Mouse (Mus musculus): ENCODE data around the gene Zg16.
"Not testable (repeated sequence)": the region's sequence is repeated elsewhere in the genome, so short reads cannot be mapped to it uniquely, and the experiment has no call there.

Gene Zg16

DNA sequence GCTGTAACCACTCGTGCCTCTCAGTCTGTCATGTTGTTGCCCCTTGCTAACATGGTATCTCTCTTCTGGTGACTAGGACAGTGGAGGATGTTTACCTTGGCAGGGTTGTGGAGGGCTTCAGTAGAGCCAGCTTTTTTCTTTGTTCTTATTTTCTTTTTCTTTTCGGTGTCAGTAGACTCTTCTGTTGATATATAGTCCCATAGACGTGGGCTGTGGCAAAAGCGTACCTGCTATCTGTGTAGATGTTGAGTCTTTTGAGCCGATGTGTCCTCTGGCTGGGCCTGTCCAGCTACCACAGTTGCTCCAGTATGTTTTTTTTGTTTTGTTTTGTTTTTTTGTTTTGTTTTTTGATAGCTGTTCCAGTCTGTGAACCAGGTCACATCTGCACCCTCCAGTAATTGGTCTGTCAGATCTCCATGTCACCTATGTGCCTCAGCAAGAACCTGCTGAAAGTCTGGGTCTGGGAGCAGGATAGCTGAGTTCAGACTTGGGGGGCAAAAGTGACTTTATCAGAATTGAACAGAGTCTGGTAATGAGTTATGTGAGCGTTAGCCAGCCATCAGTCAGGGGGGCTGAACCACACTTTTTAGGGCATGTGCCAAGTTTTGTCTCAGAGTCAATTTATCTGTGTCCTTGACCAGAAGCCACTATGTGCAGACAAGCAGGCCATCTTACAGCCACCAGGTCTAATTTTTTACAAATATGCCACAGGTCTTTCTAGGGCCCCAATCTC lies at the start of gene Zg16:
Zg16 (minus strand) TSS at position 51 of the 733 bp plus-strand sequence.
- DNase-seq, result not testable (repeated sequence)

DNA sequence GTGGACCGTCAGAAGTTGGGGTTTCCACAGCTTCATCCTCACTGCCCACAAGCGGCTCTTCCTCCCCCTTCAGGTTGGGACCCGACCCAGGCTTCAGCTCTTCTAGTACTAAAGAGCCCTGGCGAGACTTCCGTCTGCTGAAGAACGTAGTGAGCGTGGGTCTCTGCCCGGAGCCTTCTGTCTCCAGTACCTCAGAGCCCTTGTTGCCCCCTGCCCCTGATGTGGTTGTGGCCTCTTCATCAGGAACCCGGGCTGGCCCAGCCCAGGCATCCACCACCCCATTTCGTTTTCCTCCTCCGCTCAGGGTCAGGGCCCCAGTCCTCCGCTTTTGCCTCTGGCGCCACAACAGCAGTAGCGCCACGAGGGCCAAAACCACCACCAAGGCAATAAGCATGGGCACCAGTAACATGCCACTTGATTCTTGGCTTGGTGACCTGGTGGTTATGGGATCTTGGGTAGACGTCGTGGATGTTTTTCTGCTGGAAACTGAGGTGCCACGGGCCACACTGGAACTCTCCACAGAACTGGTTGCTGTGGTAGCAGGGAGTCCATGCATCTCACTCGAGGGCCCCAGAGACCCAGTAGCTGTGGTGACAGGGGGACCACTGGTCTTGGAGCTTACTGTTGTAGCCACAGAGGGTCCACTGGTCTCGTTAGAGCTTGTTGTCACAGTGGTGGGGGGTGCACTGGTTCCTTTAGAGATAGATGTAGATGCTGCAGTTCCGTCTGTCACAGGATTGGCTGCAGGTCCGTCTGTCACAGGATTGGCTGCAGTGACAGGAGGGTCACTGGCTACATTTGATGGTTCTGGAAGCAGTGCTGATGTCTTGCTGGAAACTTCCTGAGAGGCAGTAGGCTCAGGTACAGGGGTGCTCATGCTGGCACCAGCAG lies 49.3 kb upstream of the Zg16 start:
- DNase-seq, result no peak

DNA sequence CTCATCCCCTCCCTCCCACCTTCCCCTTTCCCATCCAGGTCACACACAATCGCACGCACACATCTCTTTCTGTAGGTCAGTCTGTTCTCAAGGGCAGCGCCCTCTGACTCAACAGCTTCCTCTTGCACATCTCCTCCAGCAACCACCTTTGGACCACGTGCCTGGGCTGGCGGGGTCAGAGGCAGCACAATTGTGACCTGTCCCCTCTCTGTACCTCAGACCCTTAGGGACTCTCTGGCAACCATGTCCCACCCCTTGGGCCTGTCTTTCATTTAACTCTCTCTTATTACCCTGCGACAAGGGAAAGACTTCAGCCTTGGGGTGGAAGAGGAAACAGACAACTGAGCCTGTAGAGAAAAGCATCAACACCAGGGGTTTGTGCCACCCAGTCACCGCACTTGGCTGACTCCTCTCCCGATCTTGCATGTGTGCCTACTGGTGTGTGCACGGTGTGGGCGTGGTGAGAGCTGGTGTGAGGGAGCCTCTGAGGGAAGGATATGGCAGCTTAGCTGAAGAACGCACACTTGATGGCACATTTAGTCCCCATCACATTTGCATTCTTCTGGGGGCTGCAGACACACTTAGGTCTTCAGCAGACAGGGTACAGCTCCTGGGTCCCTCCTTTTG lies 47.8 kb upstream of the Zg16 start:
- no peak for DNase-seq

DNA sequence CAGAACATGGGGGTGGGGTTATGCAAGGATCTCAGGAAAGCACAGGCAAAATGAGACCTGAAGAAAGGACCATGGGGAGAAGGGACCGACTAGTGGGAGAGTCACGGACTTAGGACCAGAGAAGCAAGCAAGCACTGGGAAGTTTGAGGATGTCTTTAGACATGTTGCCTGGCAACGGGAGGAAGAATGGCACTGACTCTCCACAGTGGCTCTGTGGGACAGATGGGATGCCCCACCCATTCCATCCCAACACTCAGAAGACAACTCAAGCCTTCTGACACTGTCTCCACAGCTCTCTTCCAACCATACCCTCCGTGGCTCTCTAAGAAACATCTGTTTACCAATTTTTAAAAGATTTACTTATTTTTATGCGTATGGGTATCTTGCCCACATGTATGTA lies 46.0 kb upstream of the Zg16 start:
- no peak for DNase-seq

DNA sequence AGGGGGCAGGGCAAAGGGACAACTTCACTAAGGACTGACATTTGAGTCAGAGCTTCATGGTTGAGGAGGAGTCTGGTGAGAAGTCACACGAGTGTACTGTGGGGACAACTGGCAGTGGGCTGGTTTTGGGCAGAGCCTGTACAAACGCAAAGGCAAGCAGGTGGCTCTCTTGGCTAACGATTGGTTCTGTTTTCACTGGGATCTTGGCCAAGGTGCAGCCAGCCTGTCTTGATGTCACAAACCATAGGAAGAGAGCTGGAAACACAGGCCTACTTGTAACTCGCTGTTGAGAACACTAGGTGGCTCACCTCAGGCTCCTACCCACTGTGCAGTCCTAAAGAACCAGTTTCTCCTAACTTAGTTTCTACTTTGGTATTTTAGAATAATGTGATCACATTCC lies 42.5 kb upstream of the Zg16 start:
- peak; percentile 34 for DNase-seq

DNA sequence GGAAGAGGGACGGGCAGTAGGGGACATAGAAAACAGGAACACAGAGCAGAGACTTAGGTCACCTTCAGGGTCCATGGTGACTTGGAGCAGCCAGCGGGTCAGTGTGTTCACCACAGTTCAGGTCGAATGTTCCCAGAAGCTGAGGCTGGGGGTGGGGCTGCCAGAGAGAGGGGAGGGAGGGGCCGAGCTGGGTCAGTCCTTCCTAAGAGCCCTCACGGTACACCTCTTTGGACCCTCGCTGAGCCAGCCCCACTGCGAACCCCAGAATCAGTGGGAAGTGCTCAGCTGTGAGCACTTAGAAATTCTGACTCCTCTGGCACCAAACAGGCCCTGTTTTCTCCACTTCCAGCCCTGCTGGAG lies 34.8 kb upstream of the Zg16 start, which contains the start of gene Qprt:
Qprt (minus strand) TSS at position 316 of the 360 bp plus-strand sequence.
- no peak for DNase-seq

DNA sequence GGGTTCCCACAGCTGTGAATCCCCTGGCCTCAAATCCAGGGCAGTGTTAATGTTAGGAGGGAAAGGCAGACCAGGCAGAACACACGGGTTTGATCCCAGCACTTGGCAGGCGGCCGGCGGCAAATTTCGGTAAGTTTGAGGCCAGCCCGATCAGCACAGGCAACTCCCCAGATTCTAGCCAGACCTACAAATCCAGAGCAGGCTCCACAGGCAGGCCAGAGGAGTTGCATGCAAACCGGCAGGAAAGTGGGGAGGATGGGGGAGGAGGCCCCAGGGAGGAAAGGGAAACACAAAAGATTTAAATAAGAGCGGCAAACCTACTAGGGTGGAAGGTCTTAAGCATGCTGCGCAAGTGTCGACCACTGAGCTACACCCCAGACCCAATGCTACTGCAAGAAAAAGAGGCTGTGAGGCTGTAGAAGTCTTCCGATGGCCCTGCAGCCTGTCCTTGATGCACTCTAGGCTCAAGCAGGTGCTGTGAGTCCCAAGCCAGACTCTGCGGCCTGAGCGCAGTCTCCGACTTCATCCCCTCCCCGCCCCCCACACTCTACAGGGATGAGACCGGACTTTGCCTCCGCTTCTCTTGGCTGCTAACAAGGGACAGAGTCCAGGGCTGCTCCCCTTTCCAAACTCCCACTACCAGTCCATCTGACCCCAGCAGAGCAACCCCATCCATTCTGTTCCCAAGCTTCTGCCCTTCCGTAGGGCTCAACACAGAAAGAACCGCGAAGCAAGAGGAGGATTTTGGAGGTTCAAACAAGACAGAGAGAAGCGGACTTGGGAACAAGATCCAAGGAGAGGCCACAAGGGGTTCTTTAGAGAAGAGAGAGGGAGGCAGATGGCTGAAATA lies 34.2 kb upstream of the Zg16 start:
- no peak for DNase-seq

DNA sequence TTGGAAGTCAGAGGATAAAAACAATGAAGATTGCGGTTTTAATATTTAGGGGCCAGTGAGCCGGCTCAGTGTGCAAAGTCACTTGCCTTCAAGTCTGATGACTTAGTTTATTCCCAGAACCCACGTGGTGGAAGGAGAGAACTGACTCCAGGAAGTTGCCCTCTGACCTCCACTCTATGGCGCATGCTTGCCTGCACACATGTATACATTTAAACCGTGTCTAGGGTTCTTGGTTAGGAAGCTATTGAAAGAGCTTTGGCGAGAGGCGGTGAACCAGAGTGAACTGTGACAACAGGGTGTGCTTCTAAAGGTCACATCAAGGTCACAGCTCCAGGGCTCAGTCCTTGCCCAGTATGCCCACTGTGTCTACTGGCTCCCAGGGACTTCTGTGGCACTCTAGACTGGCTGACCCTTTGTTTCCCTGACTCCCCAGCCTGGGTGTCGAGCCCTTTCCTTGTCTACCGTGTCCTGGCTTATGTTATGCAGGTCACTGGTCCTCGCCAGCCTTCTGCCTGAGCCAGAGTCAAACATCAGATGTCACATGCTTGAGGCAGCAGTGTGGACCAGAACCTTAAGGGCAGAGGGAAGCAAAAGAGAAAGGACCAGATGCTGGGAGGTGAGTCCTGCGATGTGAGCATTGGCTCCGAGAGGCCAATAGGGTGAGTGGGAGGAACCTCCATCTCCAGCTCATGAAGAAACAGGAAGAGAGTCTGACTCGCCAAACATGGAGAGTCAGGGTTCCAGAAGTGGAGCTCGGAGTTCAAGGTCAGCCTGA lies 31.7 kb upstream of the Zg16 start:
- no peak for DNase-seq

DNA sequence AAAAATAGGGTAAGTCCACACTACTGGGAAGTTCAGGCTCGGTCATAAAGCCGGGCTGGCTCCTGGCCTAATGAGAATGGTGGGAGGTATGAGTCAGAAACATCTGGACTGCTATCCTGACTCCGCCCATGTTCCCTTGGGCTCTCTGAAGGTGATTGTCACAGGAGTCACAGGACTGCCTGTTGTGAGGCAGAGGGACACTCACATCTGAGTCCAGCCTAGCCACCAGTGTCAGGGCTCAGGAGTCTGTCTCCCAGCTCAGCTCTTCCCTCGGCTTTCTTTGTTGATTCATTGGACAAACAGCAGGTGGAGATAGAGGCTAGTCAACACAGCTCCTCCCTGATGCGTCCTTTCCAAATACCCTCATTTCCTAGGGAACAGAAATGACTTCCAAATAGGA lies 30.8 kb upstream of the Zg16 start:
- DNase-seq, result no peak

DNA sequence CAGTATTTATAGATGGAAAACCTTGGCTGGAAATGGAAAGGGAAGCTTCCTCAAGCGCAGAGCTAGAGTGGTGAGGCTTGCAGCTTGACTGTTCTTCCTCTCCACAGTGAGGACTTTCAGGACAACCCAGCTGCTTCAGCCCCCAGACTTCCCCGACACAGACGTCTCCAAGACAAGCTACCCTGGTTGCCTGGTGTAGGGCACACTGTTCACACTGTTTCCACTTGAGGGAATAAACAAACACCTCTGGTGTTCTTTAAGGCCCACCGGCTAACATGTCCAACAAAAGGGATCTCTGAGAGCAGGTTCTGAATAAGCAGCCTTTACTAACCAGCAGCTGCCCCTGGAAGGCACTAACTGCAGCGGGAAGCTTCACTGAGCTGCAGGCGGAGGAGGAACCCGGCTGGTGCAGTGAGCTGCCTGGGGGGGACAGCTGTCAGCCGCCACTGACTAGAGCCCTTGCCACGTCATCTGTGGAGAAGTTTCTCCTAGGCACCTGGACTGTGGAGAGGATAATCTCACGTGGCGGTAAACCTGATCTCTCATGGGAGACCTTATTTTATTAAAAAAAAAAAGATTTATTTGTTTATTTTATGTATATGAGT lies 29.3 kb upstream of the Zg16 start:
- DNase-seq, result peak; percentile 38

DNA sequence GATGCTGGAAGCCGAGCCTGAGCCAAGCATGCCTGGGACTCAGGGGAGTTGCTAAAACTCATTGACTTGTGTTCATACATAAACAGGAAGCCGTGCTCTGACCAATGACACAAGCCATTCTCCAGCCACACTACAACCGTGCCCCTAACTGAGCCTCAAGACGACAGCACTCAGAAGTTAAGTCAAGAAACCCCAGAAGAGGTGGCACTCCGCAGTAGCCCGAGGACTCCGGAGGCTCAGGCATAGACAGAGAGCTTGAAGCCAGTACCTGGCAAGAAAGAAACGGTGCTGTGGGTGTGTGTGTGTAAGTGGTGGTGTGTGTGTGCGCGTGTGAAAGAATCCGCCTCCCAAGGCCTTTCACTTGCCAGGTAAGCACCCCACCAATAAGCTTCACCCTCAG lies 27.8 kb upstream of the Zg16 start:
- no peak for DNase-seq

DNA sequence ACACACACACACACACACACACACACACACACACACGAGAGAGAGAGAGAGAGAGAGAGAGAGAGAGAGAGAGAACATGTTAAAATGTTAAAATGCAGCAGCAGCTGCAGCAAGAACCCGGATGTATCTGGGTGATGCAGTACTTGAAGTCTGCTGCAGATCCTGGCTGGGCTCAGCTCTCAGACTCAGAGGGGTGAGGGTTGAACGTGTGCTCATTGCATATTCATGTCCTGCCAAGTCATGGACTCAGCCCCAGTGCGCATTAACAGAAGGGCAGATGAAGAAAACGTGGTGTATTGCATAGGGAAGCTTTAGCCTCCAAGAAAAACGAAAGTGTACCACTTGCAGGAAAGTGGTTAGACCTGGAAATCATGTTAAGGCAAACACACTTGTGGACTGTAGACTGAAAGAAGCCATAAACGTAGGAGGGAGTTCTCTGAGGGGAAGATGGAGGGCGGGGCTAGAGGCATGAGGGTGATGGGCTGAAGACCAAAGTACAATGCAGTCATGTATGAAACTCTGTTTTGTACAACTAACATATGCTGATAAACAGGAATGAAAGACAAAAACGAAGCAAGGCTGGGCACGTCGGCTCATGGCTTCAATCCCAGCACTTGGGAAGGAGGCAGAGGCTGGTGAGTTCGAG lies 26.6 kb upstream of the Zg16 start:
- DNase-seq, result no peak

DNA sequence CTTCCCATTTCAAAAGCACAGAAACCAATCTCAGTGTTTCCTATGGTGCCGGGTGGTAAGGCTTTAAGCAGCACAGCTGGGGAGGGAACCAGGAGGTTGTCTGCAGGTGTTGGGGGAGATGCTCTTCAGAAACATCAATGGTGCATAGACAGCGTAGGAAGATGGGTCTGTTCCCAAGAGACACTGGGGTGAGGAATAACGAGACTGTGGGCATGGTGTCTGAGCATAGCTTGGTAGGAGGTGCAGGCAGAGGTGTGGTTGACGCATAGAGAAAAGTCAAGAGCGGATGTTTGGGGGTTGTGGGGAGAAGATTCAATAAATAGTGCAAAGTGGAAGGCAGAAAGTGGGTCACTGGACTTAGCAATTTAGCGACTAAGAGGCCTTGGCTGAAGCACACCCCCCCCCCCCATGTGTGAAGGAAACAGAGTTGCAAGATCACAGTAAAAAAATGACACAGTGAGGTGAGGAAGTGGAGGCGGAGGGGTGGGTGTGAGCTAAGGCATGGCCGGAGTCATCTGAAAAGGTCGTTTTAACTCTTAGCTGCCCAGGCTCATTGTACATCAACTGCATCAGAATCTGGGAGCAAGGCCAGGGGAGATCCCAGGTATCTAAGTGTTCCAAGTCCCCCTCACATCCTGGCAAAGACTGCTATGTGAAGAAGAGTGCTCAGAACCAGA lies 25.9 kb upstream of the Zg16 start:
- no peak for DNase-seq

DNA sequence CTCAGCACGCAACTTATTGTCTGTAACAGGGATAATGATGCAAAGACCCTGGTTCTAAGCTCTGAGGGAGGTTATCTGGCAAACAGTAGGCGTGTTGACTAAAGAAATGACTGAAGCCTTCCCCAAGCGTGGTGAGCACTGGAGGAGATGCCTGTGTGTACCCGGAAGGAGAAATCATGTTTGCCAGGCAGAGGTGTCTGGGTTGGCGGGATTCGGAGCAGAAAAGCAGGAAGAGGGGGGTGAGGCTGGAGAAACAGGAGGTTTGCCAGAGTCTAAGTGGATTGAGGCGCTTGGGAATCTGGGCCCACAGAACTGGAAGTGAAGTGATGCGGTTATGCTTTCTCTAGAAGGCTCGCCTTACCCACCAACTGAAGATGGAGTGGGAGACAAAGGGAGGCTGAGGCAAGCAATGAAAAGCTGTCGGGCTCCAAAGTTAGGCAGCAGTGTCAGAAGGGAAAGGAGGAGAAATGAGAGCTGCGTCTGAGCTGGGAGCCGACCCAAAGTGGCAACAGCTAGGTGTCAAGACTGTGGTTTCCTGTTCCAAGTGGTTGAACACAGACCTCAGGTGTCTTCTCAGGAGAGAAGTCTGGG lies 25.2 kb upstream of the Zg16 start:
- DNase-seq, result peak; percentile 36

DNA sequence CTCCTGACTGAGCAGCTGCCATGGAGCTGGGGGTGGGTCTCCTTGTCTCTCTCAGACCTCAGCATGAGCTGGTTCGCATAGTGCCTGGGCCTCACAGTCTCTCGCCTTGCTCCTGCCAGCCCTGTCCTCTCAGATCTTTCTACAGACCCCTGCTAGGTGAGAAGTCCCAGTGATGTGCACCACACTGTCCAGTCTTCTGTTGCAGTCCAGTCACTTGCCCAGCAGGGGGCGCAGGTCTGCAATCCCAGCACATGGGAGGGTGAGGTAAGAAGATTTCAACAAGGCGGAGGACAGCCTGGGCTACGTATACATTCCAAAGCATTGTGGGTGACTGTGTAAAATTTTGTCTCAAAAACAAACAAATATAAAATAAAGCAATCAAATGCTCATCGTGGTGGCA lies 24.3 kb upstream of the Zg16 start:
- DNase-seq, result no peak

DNA sequence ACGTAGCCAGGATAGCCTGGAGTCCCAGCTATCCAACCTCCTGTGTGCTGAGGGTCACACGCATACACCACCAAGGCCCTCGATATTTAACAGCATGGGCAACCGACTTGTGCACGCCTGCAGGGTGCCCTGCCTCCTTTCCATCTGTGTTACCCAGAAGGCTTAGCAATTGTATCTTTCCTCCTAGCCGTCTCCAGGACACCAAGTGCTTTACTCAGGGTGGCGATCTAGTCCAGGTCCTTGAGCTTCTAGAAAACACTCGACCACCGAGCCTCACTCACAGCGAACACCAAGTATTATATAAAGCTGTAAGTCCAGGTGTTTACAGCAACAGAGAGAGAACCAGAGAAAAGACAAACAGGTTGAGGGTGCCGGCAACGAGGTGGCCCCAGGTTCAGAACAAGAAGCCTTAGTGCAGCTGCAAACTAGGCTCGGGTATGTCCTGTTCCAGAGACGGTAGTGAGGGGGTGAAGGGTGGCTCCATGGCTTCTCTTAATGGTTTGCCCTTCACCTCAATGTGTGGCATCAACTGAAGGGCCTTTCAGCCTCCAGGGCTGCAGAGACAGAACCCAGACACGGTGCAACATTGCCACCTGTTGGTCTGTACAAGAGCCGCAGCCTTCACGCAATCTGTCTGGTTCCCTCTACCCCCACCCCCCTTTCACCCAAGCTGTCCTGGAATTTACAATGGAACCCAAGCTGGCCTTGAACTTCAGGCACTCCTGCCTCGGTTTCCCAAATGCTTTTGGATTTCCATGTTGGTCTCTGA lies 23.3 kb upstream of the Zg16 start:
- DNase-seq, result peak; percentile 75

DNA sequence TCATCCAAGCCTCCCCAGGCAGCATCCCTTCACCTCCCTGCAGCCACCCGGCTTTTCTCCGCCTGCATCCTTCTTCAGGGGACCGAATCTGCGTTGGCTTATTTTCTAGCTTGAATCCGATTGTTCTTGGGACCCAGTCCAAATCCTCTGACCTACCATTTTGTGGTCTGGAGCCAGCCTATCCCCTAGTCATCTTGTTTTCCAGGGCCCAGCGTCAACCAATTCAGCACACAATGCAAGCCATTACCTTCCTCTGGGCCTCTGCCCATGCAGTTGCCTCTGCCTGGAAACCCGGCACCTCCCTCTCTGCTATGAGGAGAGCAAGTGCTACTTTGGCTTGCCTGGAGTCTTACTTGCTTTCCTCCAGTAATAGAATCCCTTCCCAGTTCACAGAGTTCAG lies 18.4 kb upstream of the Zg16 start:
- DNase-seq, result no peak

DNA sequence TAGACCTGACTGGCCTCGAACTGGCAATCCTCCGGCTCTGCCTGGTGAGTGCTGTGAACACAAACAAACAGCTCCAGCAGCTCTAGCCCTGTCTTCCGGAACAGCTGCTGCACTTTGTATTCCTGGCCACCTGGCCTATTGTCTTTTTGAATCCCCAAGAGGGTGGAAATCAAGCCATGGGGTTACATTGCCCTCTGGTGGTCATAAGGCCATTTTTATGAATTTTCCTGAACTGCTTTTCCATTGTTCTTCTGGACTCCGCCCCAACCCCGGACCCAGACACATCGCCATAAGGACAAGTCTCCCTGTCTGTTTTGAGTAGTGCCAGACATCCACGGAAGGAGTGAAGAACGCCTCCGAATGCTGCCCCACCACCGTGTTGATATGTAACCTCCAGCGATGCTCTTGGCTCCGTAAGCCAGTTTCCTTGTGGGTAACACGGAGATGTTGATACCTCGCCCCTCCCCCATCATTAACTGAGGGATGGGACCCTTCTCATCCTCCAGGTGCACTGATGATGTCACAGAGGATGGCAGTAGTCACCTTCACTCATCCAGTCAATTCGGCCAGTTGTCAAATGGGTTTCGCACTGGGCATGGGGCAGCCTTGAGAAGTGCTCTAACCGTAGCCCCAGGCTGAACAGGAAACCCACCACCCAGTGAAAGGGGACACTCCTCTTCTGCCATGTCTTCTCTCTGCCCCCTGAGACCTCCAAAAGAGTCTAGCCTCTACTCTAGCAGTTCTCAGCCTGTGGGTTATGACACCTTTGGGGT lies 17.6 kb upstream of the Zg16 start:
- peak; percentile 64 for DNase-seq
